Comparison of ENCODE assay signal across 9 mouse cellular contexts in the genomic region with DNA sequence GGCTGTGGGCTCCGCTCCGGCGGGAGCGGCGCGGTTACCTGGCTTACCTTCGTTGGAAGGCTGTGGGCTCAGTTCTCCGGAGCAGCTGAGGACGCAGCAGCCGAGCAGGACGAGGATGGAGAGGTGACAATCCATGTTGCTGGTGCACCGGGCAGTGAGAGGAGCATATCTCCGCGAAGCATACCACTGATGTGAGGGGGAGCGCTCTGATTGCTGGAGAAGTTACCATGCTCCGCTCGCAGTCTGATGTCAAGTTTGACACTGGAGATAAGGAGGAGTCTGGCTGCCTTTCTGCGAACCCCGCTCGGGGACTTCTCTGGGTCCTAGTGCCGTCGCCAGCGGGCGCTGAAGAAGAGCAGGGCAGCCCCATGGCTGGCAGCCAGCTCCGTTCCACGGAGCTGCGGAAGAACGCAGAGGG. TPM values are rescaled to one million over a fixed set of nuclear protein-coding genes. Genes with fewer than 3 reads are reported as not detected.
DNase-seq lines count a peak whose midpoint lies in the region; ATAC-seq and TF ChIP-seq lines count a peak whose summit lies in the region.
"Had no signal": no experiment of that assay in that cellular context is flagged by ENCODE, and none has a peak within 500 bp of the region (broad histone marks: within the 10 kb centered on the region; RNA-seq: fewer than 3 reads in every experiment).

Gene Epha3, minus strand, starts transcription at position 263 of the 418 bp plus-strand sequence.

- DNase-seq in cerebellum, adult 11-12 months: peak; percentile 89
- DNase-seq in heart, postnatal 10 days: peak; percentile 69 to 74
- peak; percentile 66 to 80 for DNase-seq in kidney, postnatal 25 days
- DNase-seq in liver, embryonic 13.5 days: peak; percentile 7
- peak; percentile 13 for DNase-seq in naive thymus-derived CD4-positive, alpha-beta T cell, adult 2 months (ENCODE audit: low read depth)
- DNase-seq in testis, postnatal 10 days (ENCODE audit: low spot score): peak; percentile 76

- H3K27me3 ChIP-seq in E14TG2a.4 (ENCODE audit: insufficient read depth, low read length): peaks cover 55% of the 10 kb centered on the region
- H3K27me3 ChIP-seq in forebrain, embryonic 16.5 days (replicated peaks; ENCODE audit: control insufficient read depth, insufficient read depth, low read length): no peaks in the 10 kb centered on the region
- peaks cover 11% of the 10 kb centered on the region; the same call in 1 of the 2 replicates for H3K27me3 ChIP-seq in liver, embryonic 13.5 days

- peak within 1 kb of the TSS; percentile 94 for H3K27ac ChIP-seq in forebrain, embryonic 16.5 days (ENCODE audit: low read length)
- no peak within 1 kb of the TSS for H3K27ac ChIP-seq in liver, embryonic 13.5 days

- peak within 1 kb of the TSS; percentile 68 for H3K4me2 ChIP-seq in forebrain, embryonic 16.5 days (ENCODE audit: low read length)
- peak within 1 kb of the TSS; percentile 56 for H3K4me2 ChIP-seq in liver, embryonic 13.5 days

- peak; percentile 95 for ATAC-seq in forebrain, embryonic 16.5 days
- peak; percentile 45; the same call in 1 of the 2 replicates for ATAC-seq in liver, embryonic 13.5 days (ENCODE audit: low read depth)

- H3K4me1 ChIP-seq in E14TG2a.4 (replicated peaks; ENCODE audit: low read depth, low read length): peaks cover 4% of the 10 kb centered on the region
- no peaks in the 10 kb centered on the region; the same call in 1 of the 2 replicates for H3K4me1 ChIP-seq in forebrain, embryonic 16.5 days (replicated peaks; ENCODE audit: control insufficient read depth, insufficient read depth, low read length)
- 0 out of 2 replicates have a peak, but pooled peaks cover 3% of the 10 kb centered on the region for H3K4me1 ChIP-seq in liver, embryonic 13.5 days (replicated peaks)

- no peaks in the 10 kb centered on the region for H3K9me3 ChIP-seq in E14TG2a.4 (ENCODE audit: low read length)
- H3K9me3 ChIP-seq in forebrain, embryonic 16.5 days (ENCODE audit: control insufficient read depth, low read length): no peaks in the 10 kb centered on the region
- H3K9me3 ChIP-seq in liver, embryonic 13.5 days (replicated peaks): no peaks in the 10 kb centered on the region

- H3K36me3 ChIP-seq in E14TG2a.4 (ENCODE audit: insufficient read depth, low read length): no peaks in the 10 kb centered on the region
- no peaks in the 10 kb centered on the region for H3K36me3 ChIP-seq in forebrain, embryonic 16.5 days (ENCODE audit: control insufficient read depth, insufficient read depth)
- H3K36me3 ChIP-seq in liver, embryonic 13.5 days: no peaks in the 10 kb centered on the region
- H3K36me3 ChIP-seq: G1E had no signal

- peak within 1 kb of the TSS; percentile 76 for H3K4me3 ChIP-seq in E14TG2a.4 (replicated peaks; ENCODE audit: low read length)
- peak within 1 kb of the TSS; percentile 84 for H3K4me3 ChIP-seq in forebrain, embryonic 16.5 days (replicated peaks; ENCODE audit: low read length)
- H3K4me3 ChIP-seq in liver, embryonic 13.5 days (replicated peaks): peak within 1 kb of the TSS; percentile 44

- intact Hi-C loops in heart, postnatal 10 days (cut with DNase I): loop anchor here (10.0 kb wide), 2 partner anchors 849 to 919 kb away; no protein-coding TSS in a partner anchor

- WGBS in forebrain, embryonic 16.5 days: under 1% methylated on average over 28 of the region's 28 CpGs
- WGBS in liver, embryonic 13.5 days (ENCODE audit: insufficient replicate concordance): 2% methylated on average over 28 of the region's 28 CpGs

- TF ChIP-seq CTCF in E14TG2a.4 (conservative IDR thresholded peaks at IDR 0.05; ENCODE audit: low read length): no peak

- peak within 1 kb of the TSS; percentile 80 for H3K9ac ChIP-seq in forebrain, embryonic 16.5 days (replicated peaks; ENCODE audit: low read depth, low read length)
- H3K9ac ChIP-seq in liver, embryonic 13.5 days: no peak within 1 kb of the TSS

RNA-seq across cellular contexts. Expression of gene Epha3, which starts in this region (rescaled TPM):
- 76.8 and 84.3 TPM in 2 replicates for polyA plus RNA-seq in forebrain, embryonic 16.5 days (2015; fragmentation: Nextera tagmentation; extraction: Ambion mirVana)
- 1 to 10 TPM; 1.6 to 1.9 TPM for total RNA-seq in heart, postnatal 10 days (2021)
- polyA plus RNA-seq in liver, embryonic 13.5 days (2015; fragmentation: Nextera tagmentation; extraction: Ambion mirVana): 1.4 TPM in 2 replicates
- polyA plus RNA-seq: G1E had no signal

Comparison
In these comparisons a context has a peak if more than half of its experiments do, and no peak if none do; other contexts are left out.
1. RNA of gene Epha3 (polyA plus RNA-seq): 76.8 to 84.3 TPM in forebrain, embryonic 16.5 days; 1.4 TPM in liver, embryonic 13.5 days; every median in the first group is over 10 times any median in the second.
2. DNase-seq: peak in every context shown above with its lines; median percentile 89 in cerebellum, adult 11-12 months; 76 in testis, postnatal 10 days; 73 in kidney, postnatal 25 days; 72 in heart, postnatal 10 days; 13 in naive thymus-derived CD4-positive, alpha-beta T cell, adult 2 months; 7 in liver, embryonic 13.5 days.
3. Peak in every context shown above with its lines, with median percentiles within 50 percentile points of each other: H3K4me3 ChIP-seq.